Mouse (Mus musculus): Measurements from ENCODE around the gene Zfp513. TPM values are rescaled to one million over a fixed set of nuclear protein-coding genes. Genes with fewer than 3 reads are reported as not detected.

Zfp513 gene
- polyA plus RNA-seq, 1 experiment from 2014 or later = 4.8 TPM

GRCm38 (mm10) chr5:31197072-31197471 is 5.0 kb downstream of the Zfp513 start:
- Histone ChIP-seq H3K9me3 (replicated peaks; ENCODE audit: control insufficient read depth, low read length) (peaks cover 5% of the 10 kb centered on the region), H3K27ac (ENCODE audit: low read depth, low read length) (no peak overlapping the region), H3K36me3 (ENCODE audit: control insufficient read depth, insufficient read depth, low read length) (peaks cover 42% of the 10 kb centered on the region), H3K9ac (ENCODE audit: low read depth, low read length) (no peak overlapping the region), H3K4me1 (ENCODE audit: control insufficient read depth, insufficient read depth, low read length) (peaks cover 9% of the 10 kb centered on the region), H3K4me3 (ENCODE audit: low read depth, low read length) (no peak overlapping the region), H3K4me2 (no peak overlapping the region), H3K27me3 (ENCODE audit: control insufficient read depth, insufficient read depth, low read length) (no peaks in the 10 kb centered on the region)
- WGBS (ENCODE audit: insufficient replicate concordance) = 93% methylated on average over 12 of the region's 12 CpGs
- ATAC-seq (replicated peaks; ENCODE audit: insufficient number of reproducible peaks, low FRiP score, low TSS enrichment) = no peak

- H3K4me1 ChIP-seq (ENCODE audit: control insufficient read depth, insufficient read depth, low read length) = peaks cover 12% of the 10 kb centered on the region
- H3K9me3 ChIP-seq (replicated peaks; ENCODE audit: control insufficient read depth, low read length) = peaks cover 5% of the 10 kb centered on the region
- no peak overlapping the region for H3K27ac ChIP-seq (ENCODE audit: low read depth, low read length)
- no peak overlapping the region for H3K9ac ChIP-seq (ENCODE audit: low read depth, low read length)
- no peak for ATAC-seq (replicated peaks; ENCODE audit: insufficient number of reproducible peaks, low FRiP score, low TSS enrichment)
- H3K4me2 ChIP-seq = no peak overlapping the region
- no peaks in the 10 kb centered on the region for H3K27me3 ChIP-seq (ENCODE audit: control insufficient read depth, insufficient read depth, low read length)
- WGBS (ENCODE audit: insufficient replicate concordance) = 94% methylated on average over 10 of the region's 10 CpGs
- no peak overlapping the region for H3K4me3 ChIP-seq (ENCODE audit: low read depth, low read length)
- peaks cover 42% of the 10 kb centered on the region for H3K36me3 ChIP-seq (ENCODE audit: control insufficient read depth, insufficient read depth, low read length)
Observed at GRCm38 (mm10) chr5:31196207-31196606, 5.9 kb downstream of the Zfp513 start.

- no peak for ATAC-seq (replicated peaks; ENCODE audit: insufficient number of reproducible peaks, low FRiP score, low TSS enrichment)
- H3K36me3 ChIP-seq (ENCODE audit: control insufficient read depth, insufficient read depth, low read length) = peaks cover 42% of the 10 kb centered on the region
Observed at GRCm38 (mm10) chr5:31195671-31196070, 6.4 kb downstream of the Zfp513 start.

GRCm38 (mm10) chr5:31194486-31195485 is 7.3 kb downstream of the Zfp513 start:
- Histone ChIP-seq H3K27ac (ENCODE audit: low read depth, low read length) (no peak overlapping the region), H3K9ac (ENCODE audit: low read depth, low read length) (peak overlapping the region; percentile 90), H3K4me3 (ENCODE audit: low read depth, low read length) (peak overlapping the region; percentile 73), H3K9me3 (replicated peaks; ENCODE audit: control insufficient read depth, low read length) (no peaks in the 10 kb centered on the region), H3K4me2 (peak overlapping the region; percentile 82), H3K4me1 (ENCODE audit: control insufficient read depth, insufficient read depth, low read length) (peaks cover 11% of the 10 kb centered on the region), H3K36me3 (ENCODE audit: control insufficient read depth, insufficient read depth, low read length) (peaks cover 34% of the 10 kb centered on the region), H3K27me3 (ENCODE audit: control insufficient read depth, insufficient read depth, low read length) (no peaks in the 10 kb centered on the region)
- WGBS (ENCODE audit: insufficient replicate concordance) = 91% methylated on average over 16 of the region's 16 CpGs
- no peak for ATAC-seq (replicated peaks; ENCODE audit: insufficient number of reproducible peaks, low FRiP score, low TSS enrichment)

More at GRCm38 (mm10) chr5:31195671-31196070, 6.4 kb downstream of the Zfp513 start:
- H3K9ac ChIP-seq (ENCODE audit: low read depth, low read length) = no peak overlapping the region
- H3K4me1 ChIP-seq (ENCODE audit: control insufficient read depth, insufficient read depth, low read length) = peaks cover 11% of the 10 kb centered on the region
- H3K4me2 ChIP-seq = no peak overlapping the region
- no peak overlapping the region for H3K27ac ChIP-seq (ENCODE audit: low read depth, low read length)
- no peaks in the 10 kb centered on the region for H3K27me3 ChIP-seq (ENCODE audit: control insufficient read depth, insufficient read depth, low read length)
- WGBS (ENCODE audit: insufficient replicate concordance) = 93% methylated on average over 4 of the region's 4 CpGs
- H3K9me3 ChIP-seq (replicated peaks; ENCODE audit: control insufficient read depth, low read length) = peaks cover 5% of the 10 kb centered on the region
- H3K4me3 ChIP-seq (ENCODE audit: low read depth, low read length) = no peak overlapping the region

GRCm38 (mm10) chr5:31193631-31194281 is 8.3 kb downstream of the Zfp513 start:
- Histone ChIP-seq H3K27ac (ENCODE audit: low read depth, low read length) (peak overlapping the region; percentile 89), H3K9me3 (replicated peaks; ENCODE audit: control insufficient read depth, low read length) (no peaks in the 10 kb centered on the region), H3K4me2 (peak overlapping the region; percentile 82), H3K36me3 (ENCODE audit: control insufficient read depth, insufficient read depth, low read length) (peaks cover 29% of the 10 kb centered on the region), H3K4me1 (ENCODE audit: control insufficient read depth, insufficient read depth, low read length) (peaks cover 11% of the 10 kb centered on the region), H3K9ac (ENCODE audit: low read depth, low read length) (peak overlapping the region; percentile 90), H3K4me3 (ENCODE audit: low read depth, low read length) (peak overlapping the region; percentile 73), H3K27me3 (ENCODE audit: control insufficient read depth, insufficient read depth, low read length) (no peaks in the 10 kb centered on the region)
- no peak for ATAC-seq (replicated peaks; ENCODE audit: insufficient number of reproducible peaks, low FRiP score, low TSS enrichment)
- WGBS (ENCODE audit: insufficient replicate concordance) = 10% methylated on average over 25 of the region's 25 CpGs

GRCm38 (mm10) chr5:31192939-31193630 is 9.0 kb downstream of the Zfp513 start, which contains the start of the genes Snx17 and Eif2b4:
TSS of gene Snx17 (plus strand) at chr5:31193227.
TSS of gene Eif2b4 (minus strand) at chr5:31193430.
- peak within 1 kb of the TSS; percentile 82 for H3K4me2 ChIP-seq
- H3K9me3 ChIP-seq (replicated peaks; ENCODE audit: control insufficient read depth, low read length) = no peaks in the 10 kb centered on the region
- peak within 1 kb of the TSS; percentile 90 for H3K9ac ChIP-seq (ENCODE audit: low read depth, low read length)
- peak within 1 kb of the TSS; percentile 89 for H3K27ac ChIP-seq (ENCODE audit: low read depth, low read length)
- peaks cover 11% of the 10 kb centered on the region for H3K4me1 ChIP-seq (ENCODE audit: control insufficient read depth, insufficient read depth, low read length)
- H3K27me3 ChIP-seq (ENCODE audit: control insufficient read depth, insufficient read depth, low read length) = no peaks in the 10 kb centered on the region
- peak within 1 kb of the TSS; percentile 73 for H3K4me3 ChIP-seq (ENCODE audit: low read depth, low read length)
- peak; percentile 92 for ATAC-seq (replicated peaks; ENCODE audit: insufficient number of reproducible peaks, low FRiP score, low TSS enrichment)
- WGBS (ENCODE audit: insufficient replicate concordance) = under 1% methylated on average over 48 of the region's 48 CpGs
- peaks cover 29% of the 10 kb centered on the region for H3K36me3 ChIP-seq (ENCODE audit: control insufficient read depth, insufficient read depth, low read length)

- Histone ChIP-seq H3K27ac (ENCODE audit: low read depth, low read length) (peak overlapping the region; percentile 89), H3K4me3 (ENCODE audit: low read depth, low read length) (peak overlapping the region; percentile 73), H3K36me3 (ENCODE audit: control insufficient read depth, insufficient read depth, low read length) (peaks cover 30% of the 10 kb centered on the region), H3K4me1 (ENCODE audit: control insufficient read depth, insufficient read depth, low read length) (peaks cover 11% of the 10 kb centered on the region), H3K9ac (ENCODE audit: low read depth, low read length) (peak overlapping the region; percentile 84), H3K4me2 (peak overlapping the region; percentile 78), H3K27me3 (ENCODE audit: control insufficient read depth, insufficient read depth, low read length) (no peaks in the 10 kb centered on the region), H3K9me3 (replicated peaks; ENCODE audit: control insufficient read depth, low read length) (no peaks in the 10 kb centered on the region)
- ATAC-seq (replicated peaks; ENCODE audit: insufficient number of reproducible peaks, low FRiP score, low TSS enrichment) = peak; percentile 55
- WGBS (ENCODE audit: insufficient replicate concordance) = 12% methylated on average over 42 of the region's 42 CpGs
Observed at GRCm38 (mm10) chr5:31192045-31192938, 9.8 kb downstream of the Zfp513 start.

All from heart, embryonic 11.5 days (tissue).